Mouse (Mus musculus): Measurements from ENCODE around the gene Srp54c.

Srp54c gene

GRCm38 (mm10) chr12:55311841-55312240 is 81.9 kb downstream of the Srp54c start:
- no peak for DNase-seq (ENCODE audit: low spot score in 2 of 2)
